Mouse (Mus musculus): ENCODE data around the gene Blcap.

- no peak for TF ChIP-seq GATA1 (IDR thresholded peaks at IDR 0.05; ENCODE audit: borderline replicate concordance, low read length)
- TF ChIP-seq FLI1 (IDR thresholded peaks at IDR 0.05; ENCODE audit: low read length), result no peak
These were observed 29.4 kb downstream of the Blcap start for GRCm38 (mm10) chr2:157541631-157542030.
